Mouse (Mus musculus): ENCODE measurements around the gene Hist3h2a. TPM values are rescaled to one million over a fixed set of nuclear protein-coding genes. Genes with fewer than 3 reads are reported as not detected.

Gene Hist3h2a
- polyA plus RNA-seq, 1 experiment from 2014 or later = 16.7 TPM

DNA sequence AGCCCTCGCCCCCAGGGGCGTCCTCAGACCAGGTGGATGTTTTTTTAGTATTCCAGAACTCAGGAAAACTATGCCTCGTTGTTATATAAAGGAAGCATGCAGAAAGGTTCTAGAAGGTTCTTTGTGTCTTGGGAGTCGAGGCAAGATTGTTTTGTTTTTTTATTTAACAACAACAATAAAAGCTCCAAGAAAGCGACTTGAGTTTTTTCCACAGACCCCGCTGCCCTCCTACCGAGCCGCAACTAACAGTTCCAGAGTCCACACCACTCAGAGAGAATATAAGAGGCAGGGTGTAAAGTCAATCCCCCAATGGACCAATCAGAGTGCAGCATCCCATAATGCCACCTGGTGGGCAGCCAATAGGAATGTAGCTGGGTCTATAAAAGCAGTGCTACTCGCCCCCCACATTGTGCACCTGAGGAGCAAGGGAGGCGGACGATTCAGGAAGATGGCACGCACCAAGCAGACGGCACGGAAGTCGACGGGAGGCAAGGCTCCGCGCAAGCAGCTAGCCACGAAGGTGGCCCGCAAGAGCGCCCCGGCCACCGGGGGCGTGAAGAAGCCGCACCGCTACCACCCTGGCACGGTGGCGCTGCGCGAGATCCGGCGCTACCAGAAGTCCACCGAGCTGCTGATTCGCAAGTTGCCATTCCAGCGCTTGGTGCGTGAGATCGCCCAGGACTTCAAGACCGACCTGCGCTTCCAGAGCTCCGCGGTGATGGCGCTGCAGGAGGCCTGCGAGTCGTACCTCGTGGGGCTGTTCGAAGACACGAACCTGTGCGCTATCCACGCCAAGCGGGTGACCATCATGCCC lies 7.1 kb downstream of the Hist3h2a start:
- 60% methylated on average over 50 of the region's 50 CpGs for WGBS
- H3K9ac ChIP-seq (ENCODE audit: low read depth, low read length) = no peak overlapping the region
- H3K27me3 ChIP-seq (replicated peaks; ENCODE audit: control insufficient read depth, insufficient read depth, low read length) = peaks cover 8% of the 10 kb centered on the region
- no peak overlapping the region for H3K27ac ChIP-seq (ENCODE audit: low read depth, low read length)
- H3K4me3 ChIP-seq (ENCODE audit: low read depth, low read length) = no peak overlapping the region
- 0 out of 2 replicates have a peak, but pooled peaks have one; percentile 9 for TF ChIP-seq CTCF (IDR thresholded peaks at IDR 0.05; ENCODE audit: low read depth)
- H3K4me1 ChIP-seq (replicated peaks; ENCODE audit: control insufficient read depth, insufficient read depth, low read length) = peaks cover 2% of the 10 kb centered on the region; the same call in 1 of the 2 replicates
- ATAC-seq = no peak
- no peaks in the 10 kb centered on the region for H3K9me3 ChIP-seq (ENCODE audit: control insufficient read depth)
- peaks cover 8% of the 10 kb centered on the region; the same call in 1 of the 2 replicates for H3K36me3 ChIP-seq (ENCODE audit: control insufficient read depth, insufficient read depth)
- H3K4me2 ChIP-seq (replicated peaks; ENCODE audit: low read depth) = no peak overlapping the region

DNA sequence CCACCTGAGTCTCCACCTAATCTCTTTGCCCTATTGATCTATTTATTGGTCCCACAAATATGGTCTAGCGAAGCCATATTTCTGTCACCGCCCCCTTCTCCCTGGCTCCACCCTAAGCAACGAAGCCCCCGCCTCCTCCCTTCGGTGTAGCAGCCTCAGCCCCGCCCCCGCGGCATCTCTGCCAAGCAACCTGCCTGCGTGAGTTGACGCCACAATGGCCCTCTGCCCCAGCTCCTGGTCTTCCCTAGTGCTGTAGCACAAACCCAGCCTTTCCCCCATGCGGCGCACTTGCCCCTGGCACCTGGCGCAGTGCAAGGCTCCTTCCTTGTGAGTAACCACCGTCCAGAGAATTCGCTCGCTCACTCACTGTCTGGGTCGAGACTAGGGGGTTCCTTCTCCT lies 9.1 kb downstream of the Hist3h2a start:
- Histone ChIP-seq H3K4me3 (ENCODE audit: low read depth, low read length) (no peak overlapping the region), H3K4me1 (replicated peaks; ENCODE audit: control insufficient read depth, insufficient read depth, low read length) (no peaks in the 10 kb centered on the region), H3K27ac (ENCODE audit: low read depth, low read length) (no peak overlapping the region), H3K36me3 (ENCODE audit: control insufficient read depth, insufficient read depth) (no peaks in the 10 kb centered on the region), H3K4me2 (replicated peaks; ENCODE audit: low read depth) (no peak overlapping the region), H3K27me3 (replicated peaks; ENCODE audit: control insufficient read depth, insufficient read depth, low read length) (peaks cover 8% of the 10 kb centered on the region), H3K9ac (ENCODE audit: low read depth, low read length) (no peak overlapping the region), H3K9me3 (ENCODE audit: control insufficient read depth) (no peaks in the 10 kb centered on the region)
- ATAC-seq = no peak; the same call in 1 of the 2 replicates
- no peak for TF ChIP-seq CTCF (IDR thresholded peaks at IDR 0.05; ENCODE audit: low read depth)
- WGBS = 28% methylated on average over 17 of the region's 17 CpGs

- Histone ChIP-seq H3K27ac (ENCODE audit: low read depth, low read length) (no peak overlapping the region), H3K9me3 (ENCODE audit: control insufficient read depth) (no peaks in the 10 kb centered on the region), H3K9ac (ENCODE audit: low read depth, low read length) (no peak overlapping the region), H3K4me3 (ENCODE audit: low read depth, low read length) (no peak overlapping the region), H3K4me1 (replicated peaks; ENCODE audit: control insufficient read depth, insufficient read depth, low read length) (0 out of 2 replicates have a peak, but pooled peaks cover 2% of the 10 kb centered on the region), H3K27me3 (replicated peaks; ENCODE audit: control insufficient read depth, insufficient read depth, low read length) (peaks cover 8% of the 10 kb centered on the region), H3K36me3 (ENCODE audit: control insufficient read depth, insufficient read depth) (no peaks in the 10 kb centered on the region), H3K4me2 (replicated peaks; ENCODE audit: low read depth) (no peak overlapping the region)
- ATAC-seq = no peak
- 90% methylated on average over 7 of the region's 7 CpGs for WGBS
- TF ChIP-seq CTCF (IDR thresholded peaks at IDR 0.05; ENCODE audit: low read depth) = no peak
Observed at GRCm38 (mm10) chr11:58964216-58964615, 9.7 kb downstream of the Hist3h2a start.

- Histone ChIP-seq H3K27ac (ENCODE audit: low read depth, low read length) (no peak overlapping the region), H3K4me1 (replicated peaks; ENCODE audit: control insufficient read depth, insufficient read depth, low read length) (0 out of 2 replicates have a peak, but pooled peaks cover 3% of the 10 kb centered on the region), H3K36me3 (ENCODE audit: control insufficient read depth, insufficient read depth) (no peaks in the 10 kb centered on the region), H3K4me3 (ENCODE audit: low read depth, low read length) (no peak overlapping the region), H3K4me2 (replicated peaks; ENCODE audit: low read depth) (no peak overlapping the region), H3K9ac (ENCODE audit: low read depth, low read length) (no peak overlapping the region), H3K9me3 (ENCODE audit: control insufficient read depth) (no peaks in the 10 kb centered on the region), H3K27me3 (replicated peaks; ENCODE audit: control insufficient read depth, insufficient read depth, low read length) (peaks cover 8% of the 10 kb centered on the region)
- TF ChIP-seq CTCF (IDR thresholded peaks at IDR 0.05; ENCODE audit: low read depth) = no peak
- peak; percentile 55 for ATAC-seq
- WGBS = 50% methylated on average over 12 of the region's 12 CpGs
Observed at GRCm38 (mm10) chr11:58965001-58965760, 10.7 kb downstream of the Hist3h2a start.

GRCm38 (mm10) chr11:58967346-58967745 lies 12.9 kb downstream of the Hist3h2a start:
- H3K9me3 ChIP-seq (ENCODE audit: control insufficient read depth) = no peaks in the 10 kb centered on the region
- no peak for ATAC-seq
- 0 out of 2 replicates have a peak, but pooled peaks cover 3% of the 10 kb centered on the region for H3K4me1 ChIP-seq (replicated peaks; ENCODE audit: control insufficient read depth, insufficient read depth, low read length)
- peaks cover under 1% of the 10 kb centered on the region for H3K27me3 ChIP-seq (replicated peaks; ENCODE audit: control insufficient read depth, insufficient read depth, low read length)
- 100% methylated on average over 1 of the region's 1 CpGs for WGBS
- TF ChIP-seq CTCF (IDR thresholded peaks at IDR 0.05; ENCODE audit: low read depth) = peak; percentile 71
- no peak overlapping the region for H3K4me2 ChIP-seq (replicated peaks; ENCODE audit: low read depth)
- H3K36me3 ChIP-seq (ENCODE audit: control insufficient read depth, insufficient read depth) = no peaks in the 10 kb centered on the region; the same call in 1 of the 2 replicates
- no peak overlapping the region for H3K4me3 ChIP-seq (ENCODE audit: low read depth, low read length)
- no peak overlapping the region for H3K9ac ChIP-seq (ENCODE audit: low read depth, low read length)
- H3K27ac ChIP-seq (ENCODE audit: low read depth, low read length) = no peak overlapping the region

DNA sequence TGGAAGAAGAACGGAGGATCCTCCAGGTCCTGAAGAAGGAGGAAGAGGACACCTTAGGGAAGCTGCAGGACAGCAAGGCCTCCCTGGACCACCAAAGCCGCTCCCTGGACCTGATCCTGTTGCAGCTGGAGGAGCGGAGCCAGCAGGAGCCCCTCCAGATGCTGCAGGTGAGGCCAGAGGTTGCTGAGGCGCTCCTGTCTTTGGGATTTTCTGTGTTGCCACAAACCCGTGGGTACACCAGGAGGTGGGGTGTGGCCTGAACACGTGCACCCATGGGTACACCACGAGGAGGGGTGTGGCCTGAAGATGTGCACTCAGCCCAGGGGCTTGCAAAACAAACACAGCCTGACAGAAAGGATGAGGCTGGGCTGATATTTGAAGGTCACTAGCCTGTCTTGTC lies 14.1 kb downstream of the Hist3h2a start:
- Histone ChIP-seq H3K4me2 (replicated peaks; ENCODE audit: low read depth) (no peak overlapping the region), H3K27me3 (replicated peaks; ENCODE audit: control insufficient read depth, insufficient read depth, low read length) (no peaks in the 10 kb centered on the region), H3K9ac (ENCODE audit: low read depth, low read length) (no peak overlapping the region), H3K27ac (ENCODE audit: low read depth, low read length) (no peak overlapping the region), H3K36me3 (ENCODE audit: control insufficient read depth, insufficient read depth) (peaks cover 3% of the 10 kb centered on the region; the same call in 1 of the 2 replicates), H3K4me1 (replicated peaks; ENCODE audit: control insufficient read depth, insufficient read depth, low read length) (0 out of 2 replicates have a peak, but pooled peaks cover 3% of the 10 kb centered on the region), H3K9me3 (ENCODE audit: control insufficient read depth) (no peaks in the 10 kb centered on the region), H3K4me3 (ENCODE audit: low read depth, low read length) (no peak overlapping the region)
- 69% methylated on average over 7 of the region's 7 CpGs for WGBS
- TF ChIP-seq CTCF (IDR thresholded peaks at IDR 0.05; ENCODE audit: low read depth) = no peak
- ATAC-seq = no peak

All from intestine, postnatal 0 days (tissue).